Mouse (Mus musculus) left cerebral cortex, postnatal 36 days (tissue): Measurements from ENCODE around the gene Ccnd3. TPM values are rescaled to one million over a fixed set of nuclear protein-coding genes. Genes with fewer than 3 reads are reported as not detected.
"Not testable (repeated sequence)": the region's sequence is repeated elsewhere in the genome, so short reads cannot be mapped to it uniquely, and the experiment has no call there.

Source experiments
- DNase-seq, 2 experiments: peaks; one replicate each; pipeline ENCODE4 v3.0.0; 2021 to 2022; ENCODE audit warnings: low spot score in 2 of 2, mixed read lengths in 1 of 2
- intact Hi-C: fragments of 180-260 bp; cut with DNase I; formaldehyde crosslinking; loops from one replicate; pipeline ENCODE4 v1.15.1; 2025
- total RNA-seq, 2 experiments: library from RNA; stranded (reverse); gene quantifications; 2 replicates each; pipeline ENCODE4 v1.2.3; 2021

The Ccnd3 gene
- total RNA-seq, 2 experiments from 2014 or later, result 30.1 to 34.9 TPM

DNA sequence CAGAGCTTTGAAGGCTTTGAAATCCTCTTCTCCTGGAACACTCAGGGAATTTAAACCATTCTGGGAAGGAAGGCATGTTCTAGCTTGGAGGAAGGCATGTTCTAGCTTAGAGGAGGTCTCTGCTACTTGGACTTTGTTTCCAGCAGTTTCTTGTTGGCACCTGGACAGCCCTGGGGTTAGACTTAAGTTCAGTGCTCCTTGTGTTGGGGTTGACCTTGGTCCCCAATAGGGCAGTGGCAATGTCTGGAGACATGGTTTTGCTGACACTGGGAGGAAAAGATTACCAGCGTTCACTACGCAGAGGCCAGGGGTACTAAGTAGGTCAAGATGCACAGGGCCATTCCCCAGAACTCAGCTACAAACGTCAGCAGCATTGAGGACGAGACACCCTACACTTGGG lies 29.7 kb upstream of the Ccnd3 start:
- intact Hi-C loops, result no loop called here
- no peak for DNase-seq

DNA sequence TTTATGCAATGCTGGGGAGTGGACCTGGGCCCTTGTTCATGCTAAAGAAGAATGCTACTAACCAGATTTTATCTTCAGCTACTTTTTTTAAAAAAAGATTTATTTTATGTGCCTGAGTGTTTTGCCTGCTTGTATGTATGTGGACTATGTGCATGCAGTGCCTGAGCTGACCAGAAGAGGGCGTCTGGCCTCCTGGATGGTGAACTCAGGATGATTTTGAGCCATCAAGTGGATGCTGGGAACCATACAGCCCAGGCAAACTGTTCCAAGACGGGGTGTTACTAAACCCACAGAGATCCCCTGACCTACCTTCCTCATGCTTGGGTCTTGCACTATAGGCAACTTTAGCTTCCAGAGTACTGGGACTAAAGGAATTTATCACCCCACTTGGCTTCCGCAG lies 29.1 kb upstream of the Ccnd3 start:
- DNase-seq, result no peak
- intact Hi-C loops, result no loop called here

- DNase-seq, result no peak
- intact Hi-C loops, result no loop called here
These were observed 25.0 kb upstream of the Ccnd3 start for GRCm38 (mm10) chr17:47479887-47480286.

- no peak for DNase-seq
- intact Hi-C loops, result no loop called here
These were observed 22.4 kb upstream of the Ccnd3 start for GRCm38 (mm10) chr17:47482401-47482800.

DNA sequence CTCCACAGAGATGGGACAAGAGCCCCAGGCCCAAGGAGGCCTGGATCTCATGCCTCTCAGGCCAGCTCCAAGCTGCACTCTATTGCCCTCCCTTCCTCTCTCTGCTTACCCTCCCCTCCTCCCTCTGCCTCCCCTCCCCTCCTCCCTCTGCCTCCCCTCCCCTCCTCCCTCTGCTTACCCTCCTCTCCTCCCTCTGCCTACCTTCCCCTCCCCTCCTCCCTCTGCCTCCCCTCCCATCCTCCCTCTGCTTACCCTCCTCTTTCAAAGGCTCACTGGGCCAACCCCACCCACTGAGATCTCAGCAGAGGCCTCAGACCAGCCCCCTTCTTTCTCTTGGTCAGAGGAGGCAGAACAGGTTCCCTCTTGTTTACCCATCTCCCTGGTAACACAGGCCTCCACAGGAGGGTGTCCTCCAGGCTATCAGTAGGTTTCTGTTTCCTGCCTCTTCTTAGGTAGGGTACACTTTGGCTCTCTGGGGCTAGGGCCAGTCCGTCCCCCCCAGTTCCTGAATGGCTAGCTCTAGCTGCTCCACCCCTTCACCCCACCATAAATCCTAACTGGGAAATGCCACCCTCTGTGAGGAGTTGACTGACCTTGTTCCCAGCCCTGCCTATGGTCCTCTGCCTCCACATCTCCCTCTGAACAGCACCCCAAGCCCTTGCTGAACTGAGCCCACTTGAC lies 20.5 kb upstream of the Ccnd3 start:
- intact Hi-C loops, result no loop called here
- no peak for DNase-seq

- DNase-seq, result no peak
- intact Hi-C loops, result no loop called here
These were observed 19.9 kb upstream of the Ccnd3 start for GRCm38 (mm10) chr17:47484993-47485392.

- intact Hi-C loops, result no loop called here
- DNase-seq, result no peak
These were observed 19.1 kb upstream of the Ccnd3 start for GRCm38 (mm10) chr17:47485791-47486190.

GRCm38 (mm10) chr17:47490791-47491190 lies 14.1 kb upstream of the Ccnd3 start:
- intact Hi-C loops, result no loop called here
- DNase-seq, result no peak

DNA sequence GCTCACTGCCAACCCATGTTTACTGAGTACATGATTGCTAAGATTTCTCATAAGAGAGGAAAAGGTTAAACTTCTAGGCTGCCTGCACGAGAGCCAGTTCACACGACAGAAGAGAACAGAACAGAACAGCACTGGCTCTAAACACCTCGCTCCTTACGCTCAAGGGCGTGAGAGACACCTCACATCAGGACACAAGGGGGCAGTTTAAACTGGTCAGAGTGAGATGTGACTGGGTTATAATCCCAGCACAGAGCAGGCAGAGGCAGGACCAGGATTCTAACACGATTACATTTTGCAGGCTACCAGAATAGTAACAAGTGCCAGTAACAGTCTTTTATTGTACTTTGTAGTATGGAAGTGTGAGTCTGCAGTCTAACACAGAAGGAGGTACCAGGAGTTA lies 12.1 kb upstream of the Ccnd3 start:
- DNase-seq, result no peak
- intact Hi-C loops, result no loop called here

DNA sequence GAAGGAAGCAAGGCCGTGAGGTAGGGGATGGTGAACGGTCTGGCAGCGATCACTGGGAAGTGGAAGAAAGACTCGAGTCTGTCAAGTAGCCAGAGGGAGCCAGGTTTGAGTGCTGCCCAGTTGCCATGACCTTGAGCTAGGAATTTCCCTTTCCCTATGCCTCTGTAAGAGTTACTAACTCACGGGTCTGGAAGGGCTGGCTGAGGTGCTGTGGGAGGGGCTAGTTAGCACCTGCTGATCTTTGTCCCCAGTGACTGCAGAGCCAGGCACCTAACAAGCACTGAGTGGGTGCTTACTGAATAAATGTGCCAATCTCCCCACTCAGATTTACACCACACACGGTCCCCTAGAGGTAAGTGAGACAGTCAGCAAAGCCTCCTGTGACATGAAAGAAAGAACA lies 11.2 kb upstream of the Ccnd3 start:
- intact Hi-C loops, result no loop called here
- DNase-seq, result no peak

DNA sequence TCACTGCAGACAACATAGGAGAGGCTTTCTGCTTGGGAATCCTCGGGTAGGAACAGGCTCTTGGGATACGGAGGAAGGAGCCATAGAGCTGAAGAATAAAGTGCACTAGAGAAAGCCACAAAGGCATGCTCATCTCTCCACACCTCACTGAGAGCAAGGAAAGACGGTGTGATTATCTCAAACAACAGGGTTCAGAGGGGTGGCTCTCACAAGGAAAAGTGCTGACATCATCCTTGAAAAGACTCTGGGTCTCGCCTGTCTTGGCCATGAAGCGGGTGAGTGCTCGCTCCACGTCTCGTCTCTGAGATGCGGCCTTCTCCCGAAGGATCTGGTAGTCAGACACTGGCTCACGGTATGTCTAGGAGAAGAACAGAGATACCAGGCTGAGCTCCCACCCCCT lies 10.7 kb upstream of the Ccnd3 start:
- intact Hi-C loops, result no loop called here
- DNase-seq, result no peak

- intact Hi-C loops, result no loop called here
- DNase-seq, result no peak
These were observed 3.3 kb upstream of the Ccnd3 start for GRCm38 (mm10) chr17:47501531-47501930.

GRCm38 (mm10) chr17:47501946-47502706 lies 2.7 kb upstream of the Ccnd3 start, which contains the start of gene Taf8:
Taf8 (minus strand) TSS chr17:47502292.
- peak; percentile 96 to 97 for DNase-seq
- intact Hi-C loops, result no loop called here

DNA sequence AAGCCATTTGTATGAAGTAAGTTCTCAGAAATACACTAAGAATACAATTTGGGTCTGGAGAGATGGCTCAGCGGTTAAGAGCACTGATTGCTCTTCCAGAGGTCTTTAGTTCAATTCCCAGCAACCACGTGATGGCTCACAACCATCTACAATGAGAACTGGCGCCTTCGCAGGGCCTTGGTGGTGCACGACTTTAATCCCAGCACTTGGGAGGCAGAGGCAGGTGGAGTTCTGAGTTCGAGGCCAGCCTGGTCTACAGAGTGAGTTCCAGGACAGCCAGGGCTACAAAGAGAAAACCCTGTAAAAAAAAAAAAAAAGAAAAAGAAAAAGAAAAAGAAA lies 2.2 kb upstream of the Ccnd3 start:
- DNase-seq, intact Hi-C loops: not testable (repeated sequence)

DNA sequence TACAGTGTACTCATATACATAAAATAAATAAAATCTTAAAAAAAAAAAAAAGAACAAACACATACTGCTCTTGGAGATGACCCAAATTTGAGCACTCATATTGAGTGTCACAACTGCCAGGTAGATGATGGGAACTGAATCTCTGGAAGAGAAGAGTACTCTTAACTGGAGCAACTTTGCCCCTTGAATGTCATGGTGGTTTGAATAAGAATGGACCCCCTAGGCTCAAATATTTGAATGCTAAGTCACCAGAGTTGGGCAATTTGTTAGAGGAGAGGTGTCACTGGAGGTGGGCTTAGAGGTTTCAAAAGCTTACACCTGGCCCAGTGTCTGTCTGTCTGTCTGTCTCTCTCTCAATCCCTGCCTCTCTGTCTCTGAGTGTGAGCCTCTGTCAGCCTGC lies 1.2 kb upstream of the Ccnd3 start:
- DNase-seq, result no peak
- intact Hi-C loops, result no loop called here

DNA sequence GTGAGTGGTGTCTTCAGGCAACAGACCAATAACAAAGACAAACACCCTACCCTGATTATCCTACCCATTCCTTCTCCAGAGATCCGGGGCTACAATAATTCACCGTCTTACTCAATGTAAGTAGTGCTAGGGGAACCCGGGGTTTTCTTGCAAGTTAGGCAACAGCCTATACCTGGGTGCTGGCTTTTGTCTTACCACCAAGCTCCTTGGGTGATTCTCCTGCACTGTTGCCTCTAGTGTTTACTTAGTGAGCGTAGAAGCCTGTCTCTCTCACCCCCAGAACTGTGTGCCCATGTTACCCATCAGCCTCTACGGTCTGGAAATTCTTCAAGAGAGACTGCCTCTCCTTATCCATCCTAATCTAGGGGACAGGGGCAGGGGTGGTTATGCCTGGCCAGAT lies 623 bp upstream of the Ccnd3 start:
- no peak for DNase-seq
- intact Hi-C loops, result no loop called here

GRCm38 (mm10) chr17:47505566-47505965 lies 715 bp downstream of the Ccnd3 start:
- no peak for DNase-seq

DNA sequence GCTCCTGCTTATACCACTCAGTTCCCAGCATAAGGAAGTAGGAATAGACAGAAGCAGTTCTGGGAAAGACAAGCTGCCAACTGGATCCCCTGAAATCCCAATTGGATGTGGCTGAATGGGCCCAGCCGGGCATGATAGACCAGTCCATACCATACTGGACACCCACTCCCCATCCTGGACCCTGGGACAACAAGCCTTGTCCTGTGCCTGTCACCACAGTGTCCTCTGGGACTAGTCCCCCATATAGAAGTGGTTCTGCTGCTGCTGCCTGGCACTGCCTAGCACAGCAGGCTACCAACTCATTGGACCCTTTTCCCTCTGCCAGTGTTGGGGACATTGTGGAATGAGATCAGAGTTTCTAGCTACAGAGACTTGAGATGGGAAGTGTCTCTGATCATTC lies 1.2 kb downstream of the Ccnd3 start:
- no peak for DNase-seq
- intact Hi-C loops, result loop anchor here (5.0 kb wide), 1 partner anchor 181 kb away; the partner anchor contains the start of genes Frs3 and Tomm6

More at GRCm38 (mm10) chr17:47505566-47505965, 715 bp downstream of the Ccnd3 start:
- intact Hi-C loops, result loop anchor here (5.0 kb wide), 1 partner anchor 182 kb away; the partner anchor contains the start of genes Frs3 and Tomm6

DNA sequence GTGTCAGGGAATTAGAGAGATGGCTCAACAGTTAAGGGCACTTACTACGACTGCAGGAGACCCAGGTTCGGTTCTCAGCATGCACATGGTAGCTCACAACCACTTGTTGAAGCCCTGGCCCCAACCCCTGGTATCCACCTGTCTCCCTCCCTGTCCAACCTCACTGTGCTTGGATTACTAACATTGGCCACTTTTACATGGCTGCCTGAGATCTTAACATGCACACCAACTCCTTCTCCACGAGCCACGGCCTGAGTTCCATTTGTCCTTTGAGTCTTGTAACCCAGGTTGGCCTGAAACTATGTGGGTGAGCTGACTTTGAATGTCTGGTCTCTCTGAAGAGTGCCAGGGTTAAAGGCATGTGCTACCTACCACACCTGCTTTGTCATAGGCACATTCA lies 1.8 kb downstream of the Ccnd3 start:
- no peak for DNase-seq
- intact Hi-C loops, result loop anchor here (5.0 kb wide), 1 partner anchor 181 kb away; the partner anchor contains the start of genes Frs3 and Tomm6

DNA sequence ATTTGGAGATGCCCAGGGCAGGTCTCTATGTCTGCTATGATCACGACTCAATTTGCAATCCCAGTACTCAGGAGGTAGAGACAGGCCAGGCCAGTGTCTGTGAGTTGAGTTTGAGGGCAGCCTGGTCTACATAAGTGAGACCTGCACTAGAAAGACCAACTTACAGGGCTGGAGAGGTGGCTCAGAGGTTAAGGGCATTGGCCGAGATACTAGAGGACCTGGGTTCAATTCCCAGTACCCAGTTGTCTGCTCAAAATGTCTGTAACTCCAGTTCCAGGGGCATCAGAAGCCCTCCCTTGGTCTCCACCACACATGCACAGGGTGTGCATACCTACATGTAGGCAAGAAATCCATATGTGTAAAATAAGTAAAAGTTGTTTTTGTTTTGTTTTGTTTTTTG lies 2.7 kb downstream of the Ccnd3 start:
- no peak for DNase-seq
- intact Hi-C loops, result loop anchor here (5.0 kb wide), 1 partner anchor 180 kb away; the partner anchor contains the start of genes Frs3 and Tomm6
